Mouse (Mus musculus): ENCODE measurements around the gene Ptch1.
A peak's percentile ranks its signal among the peaks of the same experiment; 100 is the strongest.

The Ptch1 gene

DNA sequence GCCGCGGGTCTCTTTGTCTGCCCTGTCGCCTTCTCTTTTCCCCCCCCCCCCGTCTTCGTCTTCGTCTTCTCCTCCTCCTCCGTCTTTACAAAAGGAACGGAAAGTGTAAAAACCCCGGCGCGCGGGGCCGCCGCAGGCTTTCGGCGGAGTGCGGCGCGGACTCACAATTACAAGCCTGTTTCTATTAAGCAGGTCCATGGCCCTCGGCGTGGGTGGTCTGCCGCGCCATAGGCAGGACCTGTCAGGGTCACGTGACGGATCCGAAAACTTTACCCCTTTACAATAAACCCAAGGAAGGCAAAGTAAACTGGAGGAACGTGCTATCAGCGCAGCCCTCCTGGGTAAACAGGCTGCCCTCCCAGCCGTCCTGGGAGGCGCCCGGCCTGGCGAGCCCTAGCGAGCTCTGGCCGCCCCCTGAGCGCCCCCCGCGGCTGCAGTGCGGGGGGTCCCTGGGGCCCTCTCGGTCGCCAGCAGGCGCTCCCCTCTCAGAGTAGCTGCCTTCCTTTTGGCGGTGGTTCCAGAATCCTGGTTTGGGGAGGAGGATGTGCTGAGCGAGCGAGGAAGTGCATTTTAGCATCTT lies at the start of gene Ptch1:
Gene Ptch1 (minus strand): TSS at position 343 of the 580 bp plus-strand sequence.
- DNase-seq (ENCODE audit: low spot score) = peak; percentile 73

DNA sequence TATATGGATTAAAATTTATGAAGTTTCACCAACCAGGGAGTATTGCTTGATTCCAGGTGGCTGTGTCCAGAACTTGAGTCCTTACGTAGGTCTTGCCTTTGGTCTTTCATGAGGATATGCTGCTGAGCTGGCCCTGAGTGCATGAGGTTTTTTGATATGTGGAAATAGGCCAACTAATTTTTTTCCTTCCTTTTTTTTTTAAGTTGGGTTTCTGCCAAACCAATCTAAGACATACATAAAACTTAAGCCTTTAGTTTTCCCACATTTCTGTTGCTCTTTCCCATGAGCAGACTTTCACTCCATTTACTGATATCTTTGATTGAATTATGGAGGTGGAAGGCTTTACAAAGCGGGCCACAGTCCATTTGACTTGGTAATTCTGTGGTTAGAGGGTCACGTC lies 47.9 kb upstream of the Ptch1 start:
- no peak for DNase-seq (ENCODE audit: low spot score)

GRCm38 (mm10) chr13:63613201-63613600 lies 39.8 kb upstream of the Ptch1 start:
- no peak for DNase-seq (ENCODE audit: low spot score)

DNA sequence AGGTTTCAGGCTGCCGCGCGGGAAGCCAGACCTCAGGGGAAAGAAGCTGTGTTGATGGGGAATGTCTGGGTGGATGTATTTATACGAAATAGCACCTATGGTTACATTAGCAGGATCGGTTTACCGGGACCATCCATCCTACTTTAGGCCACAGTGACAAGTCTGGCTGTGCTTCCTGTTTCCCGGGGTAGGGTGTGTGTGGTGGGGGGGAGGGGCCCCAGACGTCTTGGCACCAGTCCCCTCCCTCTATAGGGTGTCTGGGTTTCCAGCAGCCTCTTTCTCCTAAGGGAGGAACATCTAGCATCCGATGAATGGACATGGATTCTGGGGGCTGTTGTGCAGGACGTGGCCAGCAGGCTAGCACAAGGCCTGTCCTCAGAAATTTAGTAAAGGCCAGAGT lies 36.3 kb upstream of the Ptch1 start:
- DNase-seq (ENCODE audit: low spot score) = no peak

DNA sequence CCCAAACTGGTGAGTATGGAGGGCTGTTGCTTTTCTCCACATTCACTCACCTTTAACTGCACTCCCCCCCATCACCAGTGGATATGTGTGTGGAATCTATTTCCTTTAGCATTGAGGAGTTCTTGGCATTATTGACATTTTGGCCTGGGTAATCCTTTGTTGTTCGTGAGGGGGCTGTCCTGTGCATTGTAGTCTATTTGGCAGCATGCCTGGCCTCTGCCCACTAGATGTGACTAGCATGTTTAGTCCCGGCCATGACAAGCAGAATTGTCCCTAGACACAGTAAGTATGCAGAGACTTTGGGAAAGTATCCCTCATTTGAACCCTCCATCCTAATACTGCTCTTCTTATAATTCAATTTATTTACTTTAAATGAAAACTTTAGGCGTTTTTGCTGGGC lies 24.2 kb upstream of the Ptch1 start:
- no peak for DNase-seq (ENCODE audit: low spot score)

DNA sequence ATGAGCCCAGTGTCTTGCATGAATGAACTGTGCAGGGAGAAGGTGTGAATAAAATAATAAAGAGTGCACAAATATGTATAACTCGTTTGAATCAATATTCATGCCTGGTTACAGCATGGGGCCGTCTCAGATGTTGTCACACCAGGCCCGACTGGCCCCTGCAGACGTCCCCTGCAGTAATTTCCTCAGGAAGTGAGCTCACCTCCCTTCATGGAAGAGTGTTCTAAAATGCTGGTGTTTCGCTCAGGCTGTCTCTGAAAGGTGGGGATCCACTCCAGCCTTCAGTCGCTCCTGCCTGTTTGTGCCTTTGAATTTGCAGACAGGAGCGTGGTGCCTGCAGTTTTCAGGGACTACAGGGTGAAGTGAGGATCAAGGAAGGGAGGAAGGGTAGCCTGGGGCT lies 22.5 kb upstream of the Ptch1 start:
- no peak for DNase-seq (ENCODE audit: low spot score)

- no peak for DNase-seq (ENCODE audit: low spot score)
Measured at GRCm38 (mm10) chr13:63593469-63594050, 20.2 kb upstream of the Ptch1 start.

- DNase-seq (ENCODE audit: low spot score) = no peak
Measured at GRCm38 (mm10) chr13:63592755-63593154, 19.4 kb upstream of the Ptch1 start.

DNA sequence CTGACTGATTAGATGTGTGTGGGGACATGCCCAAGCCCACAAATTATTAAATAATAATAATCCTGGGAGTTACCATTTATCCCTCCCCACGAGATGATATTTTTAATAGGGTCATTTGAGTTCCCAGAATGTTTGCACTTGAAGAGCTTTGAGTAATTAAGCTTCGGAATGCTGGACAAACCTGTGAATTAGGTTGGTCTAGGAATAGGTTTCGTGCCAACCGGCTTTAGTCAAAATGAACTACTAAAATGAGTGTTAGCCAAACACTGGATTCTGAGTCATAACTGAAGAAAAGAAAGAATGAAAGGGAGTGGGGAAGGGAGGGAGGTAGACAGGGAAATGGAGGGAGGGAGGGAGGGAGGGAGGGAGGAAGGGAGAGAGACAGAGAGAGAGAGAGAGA lies 1.2 kb upstream of the Ptch1 start:
- DNase-seq (ENCODE audit: low spot score) = no peak

- DNase-seq (ENCODE audit: low spot score) = peak; percentile 57
Measured at GRCm38 (mm10) chr13:63572453-63573255, 744 bp downstream of the Ptch1 start.

DNA sequence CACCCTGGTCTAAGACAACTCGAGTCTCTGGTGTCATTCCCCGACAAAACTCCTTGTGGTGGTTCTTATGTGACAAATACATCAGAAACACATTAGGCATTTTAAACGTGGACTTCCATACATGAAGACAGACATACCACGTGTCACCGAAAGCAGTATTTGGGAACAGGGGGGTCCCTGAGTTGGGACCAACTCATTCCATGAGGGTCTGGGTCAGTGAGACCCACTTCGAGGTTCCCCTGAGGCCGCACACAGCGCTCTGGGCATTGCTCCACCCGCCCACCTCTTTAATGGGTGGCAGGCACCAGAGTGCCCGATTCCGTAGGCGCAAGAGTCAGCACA lies 1.3 kb downstream of the Ptch1 start:
- DNase-seq (ENCODE audit: low spot score) = no peak

DNA sequence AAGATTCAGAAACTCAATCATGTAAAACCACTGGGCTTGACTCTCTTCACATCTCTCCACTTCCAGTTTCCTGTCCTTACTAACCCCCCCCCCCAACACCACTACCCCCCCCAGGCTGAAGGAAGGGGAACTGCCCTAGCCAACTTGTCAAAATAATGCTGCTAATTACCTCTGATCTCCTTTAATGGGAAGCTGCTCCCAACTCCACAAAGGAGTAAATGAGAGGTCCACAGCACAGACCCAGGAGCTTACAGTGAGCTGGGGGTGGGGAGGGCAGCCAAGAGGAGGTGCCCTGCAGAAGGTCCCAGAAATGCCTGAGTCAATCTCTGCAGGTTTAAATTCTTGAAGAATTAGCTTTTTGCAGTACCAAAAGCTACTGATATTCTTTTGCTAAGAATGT lies 2.9 kb downstream of the Ptch1 start:
- DNase-seq (ENCODE audit: low spot score) = no peak

GRCm38 (mm10) chr13:63569396-63569756 lies 4.0 kb downstream of the Ptch1 start:
- no peak for DNase-seq (ENCODE audit: low spot score)

DNA sequence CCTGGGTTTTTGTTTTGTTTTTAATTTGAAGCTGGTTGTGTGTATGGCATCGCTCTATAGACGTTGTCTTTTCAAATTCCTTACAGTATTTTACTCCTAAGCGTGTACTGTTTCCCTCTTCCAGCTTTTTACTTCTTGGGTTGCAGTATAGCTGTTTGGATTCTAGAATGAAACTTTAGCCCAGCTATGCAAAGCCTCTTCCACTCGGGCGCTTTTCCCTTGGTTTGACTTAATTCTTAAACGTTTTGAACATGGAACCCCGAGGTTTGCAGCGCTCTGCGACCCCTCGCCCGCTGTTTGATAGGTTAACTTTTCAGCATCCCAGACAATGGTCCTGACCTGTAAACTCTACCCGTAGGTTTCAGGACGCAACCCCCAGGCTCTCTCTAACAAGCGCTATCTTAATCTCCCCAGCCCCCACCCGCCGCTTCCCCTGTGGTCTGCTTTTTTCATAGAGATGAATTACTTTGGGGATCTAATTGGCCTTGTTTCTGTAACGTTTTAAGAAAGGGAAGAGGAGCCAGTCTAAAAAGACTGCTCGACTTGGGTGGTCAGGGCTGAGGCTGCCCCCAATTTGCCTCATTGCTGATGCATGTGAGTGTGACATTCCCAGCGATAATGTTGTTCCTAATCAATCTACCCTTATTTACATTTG lies 4.5 kb downstream of the Ptch1 start:
- peak; percentile 70 for DNase-seq (ENCODE audit: low spot score)

DNA sequence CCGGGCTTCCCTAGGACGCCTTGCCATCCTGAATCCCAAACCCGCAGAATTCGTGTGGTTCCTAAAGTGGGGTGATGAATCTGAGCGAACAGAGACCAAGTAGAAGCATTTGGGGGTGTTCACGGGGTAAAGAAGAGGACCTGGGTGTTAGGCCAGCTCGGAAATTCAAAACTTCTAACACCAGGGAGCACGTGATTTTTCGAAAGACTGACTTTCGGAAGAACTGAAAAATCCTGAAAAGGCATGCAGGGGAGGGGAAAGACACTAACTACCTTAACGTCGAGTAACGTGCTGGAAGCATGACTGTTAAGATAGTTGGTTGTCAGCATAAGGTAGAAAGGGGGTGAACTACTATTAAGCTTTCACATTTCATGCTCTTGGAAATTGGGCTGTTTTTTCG lies 5.1 kb downstream of the Ptch1 start:
- no peak for DNase-seq (ENCODE audit: low spot score)

DNA sequence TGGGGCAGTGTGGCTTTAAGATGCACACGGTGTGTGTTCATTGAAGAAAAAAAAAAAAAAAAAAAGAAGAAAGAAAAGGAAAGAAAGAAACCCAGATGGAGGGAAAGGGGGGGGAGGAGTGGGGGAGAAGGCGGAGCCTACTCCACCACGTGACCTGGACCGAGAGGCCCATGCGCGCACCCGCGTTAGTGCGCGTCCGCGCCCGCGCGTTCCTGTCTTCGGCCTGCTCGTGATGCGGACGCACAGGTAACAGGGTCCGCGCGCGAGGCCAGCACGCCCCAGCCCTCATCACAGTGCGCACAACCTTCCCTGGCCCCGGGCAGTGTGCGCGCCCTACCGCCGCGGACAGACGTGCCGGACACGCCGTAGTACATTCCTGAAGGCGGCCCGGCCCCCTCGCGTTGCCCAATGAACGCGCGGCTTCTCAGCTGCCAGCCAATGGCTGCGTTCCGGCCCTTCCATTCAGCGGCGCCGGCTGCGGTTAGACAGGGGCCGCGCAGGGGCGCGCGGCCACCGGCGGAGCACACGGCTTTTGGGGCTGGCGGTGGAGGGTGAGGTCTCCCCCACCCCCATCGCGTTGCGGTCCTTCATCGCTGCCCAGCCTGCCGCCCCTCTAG lies 5.6 kb downstream of the Ptch1 start:
- peak; percentile 96 for DNase-seq (ENCODE audit: low spot score)

GRCm38 (mm10) chr13:63566018-63567015 lies 7.1 kb downstream of the Ptch1 start:
- DNase-seq (ENCODE audit: low spot score) = peak; percentile 85

GRCm38 (mm10) chr13:63565320-63566017 lies 7.9 kb downstream of the Ptch1 start:
- peak; percentile 67 for DNase-seq (ENCODE audit: low spot score)

DNA sequence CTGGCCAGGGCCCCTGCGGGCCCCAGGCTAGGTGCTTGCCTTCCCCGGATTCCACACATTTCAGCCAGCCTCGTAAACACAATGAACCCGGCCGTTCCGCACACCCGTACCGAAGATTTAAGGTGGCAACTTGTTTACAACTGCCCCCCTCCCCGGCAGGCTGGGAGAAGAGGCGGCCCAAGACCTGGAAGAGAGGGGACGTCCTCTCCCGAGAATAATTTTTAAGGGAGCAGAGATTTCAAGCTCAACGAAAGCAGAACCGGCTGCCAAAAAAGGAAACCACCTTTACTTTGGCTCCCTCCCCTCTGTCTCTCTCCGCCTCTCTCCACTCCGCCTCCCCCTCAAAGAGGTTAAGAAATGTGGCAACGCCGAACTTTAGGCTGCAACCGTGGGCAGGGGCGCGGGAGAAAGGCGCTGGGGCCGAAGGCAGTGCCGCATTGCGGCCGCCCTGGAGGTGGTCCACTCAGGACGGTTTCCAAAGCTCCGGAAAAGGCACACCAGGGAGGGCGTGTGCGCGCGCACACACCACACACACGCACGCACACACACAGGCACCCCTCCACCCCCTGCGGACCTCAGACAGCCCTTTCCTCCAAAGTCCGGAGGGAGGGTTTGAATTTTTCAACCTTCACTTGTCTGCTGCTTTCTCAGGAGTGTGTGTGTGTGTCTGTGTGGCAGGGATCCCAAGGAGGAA lies 8.6 kb downstream of the Ptch1 start:
- DNase-seq (ENCODE audit: low spot score) = peak; percentile 74
